Mouse (Mus musculus) C2C12 (cell line): ENCODE measurements around the gene Gm20388. TPM values are rescaled to one million over a fixed set of nuclear protein-coding genes. Genes with fewer than 3 reads are reported as not detected.

Experiments
- H3K27me3 ChIP-seq: one replicate; pipeline ENCODE4 v1.6.1; 2011; ENCODE audit not compliant: control insufficient read depth, insufficient read depth, insufficient read length
- H3K36me3 ChIP-seq: one replicate; pipeline ENCODE4 v1.6.1; 2011; ENCODE audit not compliant: control insufficient read depth, insufficient read depth
- H3K4me3 ChIP-seq: one replicate; pipeline ENCODE4 v1.5.1; 2011; ENCODE audit warnings: mild to moderate bottlenecking, control low read depth; ENCODE audit not compliant: poor library complexity, insufficient read depth, severe bottlenecking
- H3K79me2 ChIP-seq: one replicate; pipeline ENCODE4 v1.6.1; 2011; ENCODE audit not compliant: control insufficient read depth, insufficient read depth
- H3K79me3 ChIP-seq: one replicate; pipeline ENCODE4 v1.6.1; 2011; ENCODE audit warnings: low read depth, control low read depth
- H3ac ChIP-seq: one replicate; pipeline ENCODE3; 2011; ENCODE audit warnings: low read depth; ENCODE audit not compliant: control insufficient read depth, insufficient read length
- CEBPB ChIP-seq: IDR thresholded peaks from one replicate; pipeline ENCODE4 v1.6.1; 2011; ENCODE audit warnings: low read depth, mild to moderate bottlenecking, control low read depth, moderate library complexity
- CTCF ChIP-seq: IDR thresholded peaks from one replicate; pipeline ENCODE4 v1.5.1; 2011; ENCODE audit not compliant: control insufficient read depth, insufficient read depth, insufficient read length
- FOSL1 ChIP-seq: IDR thresholded peaks from one replicate; pipeline ENCODE4 v1.8.0; 2011; ENCODE audit warnings: mild to moderate bottlenecking, low read length; ENCODE audit not compliant: poor library complexity, insufficient read depth, severe bottlenecking
- MAX ChIP-seq: IDR thresholded peaks from one replicate; pipeline ENCODE4 v1.6.1; 2011; ENCODE audit warnings: mild to moderate bottlenecking, control low read depth
- MYOD1 ChIP-seq: IDR thresholded peaks from one replicate; pipeline ENCODE4 v1.6.1; 2011; ENCODE audit warnings: low read depth; ENCODE audit not compliant: control insufficient read depth, insufficient read length
- MYOG ChIP-seq: IDR thresholded peaks from one replicate; pipeline ENCODE4 v1.6.1; 2011; ENCODE audit not compliant: control insufficient read depth, insufficient read length; ENCODE audit errors: extremely low read depth
- USF1 ChIP-seq: IDR thresholded peaks from one replicate; pipeline ENCODE4 v1.6.1; 2011; ENCODE audit warnings: low read depth, mild to moderate bottlenecking, control low read depth, moderate library complexity
- polyA plus RNA-seq: library from polyadenylated mRNA; unstranded; fragments of >200 nt; fragmentation: generic; extraction: Trizol; gene quantifications from one replicate; pipeline ENCODE4 v1.2.1, GENCODE M21; 2012; ENCODE audit warnings: missing spikeins

The Gm20388 gene
- polyA plus RNA-seq, 1 experiment: 15.0 TPM

DNA sequence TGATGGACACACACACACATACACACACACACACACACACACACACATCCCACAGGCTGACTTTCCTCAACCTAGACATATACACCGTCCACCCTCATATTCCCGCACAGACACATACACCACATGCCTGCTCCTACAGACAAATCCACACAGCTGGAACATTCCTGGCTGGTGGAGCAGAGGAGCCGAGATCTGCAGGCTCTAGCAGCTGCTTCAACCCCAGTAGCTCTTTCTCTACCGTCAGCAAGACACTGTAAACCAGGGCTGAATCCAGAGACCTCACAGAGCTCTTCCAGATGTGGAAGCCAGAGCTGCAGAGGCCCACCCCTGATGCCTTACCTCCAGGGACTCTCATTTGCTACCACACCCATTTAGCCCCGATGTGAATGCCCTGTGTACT lies 2451.6 kb downstream of the Gm20388 start:
- H3K79me2 ChIP-seq: no peaks in the 10 kb centered on the region

DNA sequence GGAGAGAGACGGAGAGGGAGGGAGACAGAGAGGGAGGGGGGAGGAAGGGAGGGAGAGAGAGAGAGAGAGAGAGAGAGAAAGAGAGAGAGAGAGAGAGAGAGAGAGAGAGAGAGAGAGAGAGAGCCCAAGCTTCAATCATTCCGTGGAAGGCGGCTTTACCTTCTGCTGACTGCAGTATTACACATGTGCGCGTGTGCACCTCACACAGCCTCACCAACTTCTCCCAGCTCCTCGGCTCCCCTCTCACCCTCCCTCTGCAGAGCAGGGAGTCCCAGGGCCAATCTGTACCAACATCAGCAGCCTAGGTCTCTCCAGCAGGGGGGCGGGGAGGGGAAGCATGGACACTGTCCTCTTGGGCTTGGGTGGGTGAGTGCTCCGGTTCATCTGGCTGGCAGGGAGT lies 2452.3 kb downstream of the Gm20388 start:
- no peak for TF ChIP-seq CEBPB
- TF ChIP-seq USF1: no peak
- no peak for TF ChIP-seq MYOD1
- TF ChIP-seq MAX: no peak
- TF ChIP-seq MYOG: no peak
- TF ChIP-seq FOSL1: no peak
- no peak for TF ChIP-seq CTCF
- Histone ChIP-seq H3K27me3 (no peaks in the 10 kb centered on the region), H3K79me2 (no peaks in the 10 kb centered on the region), H3ac (no peak overlapping the region), H3K79me3 (no peaks in the 10 kb centered on the region), H3K36me3 (no peaks in the 10 kb centered on the region), H3K4me3 (no peak overlapping the region)

More for the DNA sequence above, 2451.6 kb downstream of the Gm20388 start:
- no peak overlapping the region for H3K4me3 ChIP-seq
- H3ac ChIP-seq: no peak overlapping the region
- H3K36me3 ChIP-seq: no peaks in the 10 kb centered on the region
- TF ChIP-seq MAX (no peak), USF1 (no peak), CEBPB (no peak), CTCF (no peak), MYOG (no peak)
- no peaks in the 10 kb centered on the region for H3K27me3 ChIP-seq
- H3K79me3 ChIP-seq: no peaks in the 10 kb centered on the region

DNA sequence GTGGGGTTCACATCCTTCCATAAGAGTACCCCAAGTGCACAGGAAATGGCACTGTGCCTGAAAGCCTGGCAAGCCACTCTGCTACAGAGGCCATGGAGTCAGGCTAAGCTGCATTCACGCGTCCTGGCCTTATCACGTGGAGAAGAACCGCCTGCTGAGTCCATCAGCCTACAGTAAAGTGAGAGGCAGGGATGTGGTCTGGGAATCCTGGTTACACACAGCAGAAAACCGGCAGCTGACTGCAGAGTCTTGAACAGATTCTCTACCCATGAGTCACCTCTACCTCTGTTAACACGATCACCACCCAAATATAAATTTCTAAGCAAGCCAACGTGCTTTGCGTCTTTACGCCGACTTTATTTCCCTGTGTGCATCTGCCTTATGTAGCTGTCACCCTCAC lies 2457.9 kb downstream of the Gm20388 start:
- H3ac ChIP-seq: no peak overlapping the region
- no peaks in the 10 kb centered on the region for H3K79me2 ChIP-seq
- no peaks in the 10 kb centered on the region for H3K79me3 ChIP-seq
- TF ChIP-seq CTCF: no peak
- peak; percentile 67 for TF ChIP-seq MAX
- TF ChIP-seq MYOD1: peak; percentile 64
- peak; percentile 55 for TF ChIP-seq FOSL1
- no peak for TF ChIP-seq MYOG
- TF ChIP-seq CEBPB: no peak
- peak; percentile 91 for TF ChIP-seq USF1
- H3K4me3 ChIP-seq: no peak overlapping the region
- H3K27me3 ChIP-seq: no peaks in the 10 kb centered on the region
- no peaks in the 10 kb centered on the region for H3K36me3 ChIP-seq

DNA sequence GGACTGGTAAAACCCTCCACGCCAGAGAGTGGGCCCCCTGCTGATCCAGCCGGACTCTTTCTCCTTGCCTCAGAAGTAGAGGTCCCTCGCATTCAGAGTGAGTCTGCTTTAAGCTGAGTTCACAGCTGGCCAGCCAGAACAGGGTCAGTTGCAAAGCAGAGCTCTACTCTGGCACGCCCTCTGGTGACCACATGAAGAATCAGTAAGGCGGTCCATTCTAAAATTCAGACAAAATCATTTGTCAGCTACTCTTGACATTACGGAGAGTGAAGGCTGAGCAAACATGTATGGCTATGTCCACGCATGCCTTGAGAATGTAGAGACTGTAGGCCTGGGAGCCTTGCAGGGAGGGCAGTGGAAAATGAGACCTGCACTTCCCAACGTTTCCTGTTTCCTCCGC lies 2459.0 kb downstream of the Gm20388 start:
- TF ChIP-seq MYOG (no peak), MYOD1 (peak; percentile 3), CTCF (peak; percentile 71), MAX (no peak)
- H3K36me3 ChIP-seq: no peaks in the 10 kb centered on the region
- H3K79me3 ChIP-seq: no peaks in the 10 kb centered on the region
- no peaks in the 10 kb centered on the region for H3K27me3 ChIP-seq
- no peaks in the 10 kb centered on the region for H3K79me2 ChIP-seq
- no peak overlapping the region for H3K4me3 ChIP-seq
- H3ac ChIP-seq: no peak overlapping the region

DNA sequence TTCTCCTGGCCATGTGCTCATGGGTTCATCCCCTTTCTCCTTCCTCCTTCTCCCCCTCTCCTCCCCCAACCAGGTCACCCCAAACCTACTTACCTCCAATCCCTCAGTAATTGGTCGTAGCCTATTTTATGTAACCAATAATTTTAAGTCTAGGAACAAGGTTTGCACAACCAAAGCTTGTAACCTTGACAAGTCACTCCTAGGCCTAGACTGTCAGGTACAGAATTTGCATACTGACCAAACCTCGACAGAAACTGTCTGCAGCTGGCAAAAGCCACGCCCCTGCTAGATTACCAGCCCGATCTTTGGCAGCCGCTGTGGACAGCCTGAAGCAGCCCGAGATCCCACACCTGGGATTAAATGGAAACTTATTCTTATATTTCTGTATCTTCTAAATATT lies 2461.1 kb downstream of the Gm20388 start:
- Histone ChIP-seq H3K36me3 (no peaks in the 10 kb centered on the region), H3ac (no peak overlapping the region), H3K27me3 (no peaks in the 10 kb centered on the region), H3K4me3 (no peak overlapping the region), H3K79me3 (no peaks in the 10 kb centered on the region), H3K79me2 (peaks cover 2% of the 10 kb centered on the region)
- TF ChIP-seq CTCF (no peak), USF1 (no peak), CEBPB (no peak), MYOD1 (no peak), MAX (no peak), MYOG (no peak), FOSL1 (no peak)

DNA sequence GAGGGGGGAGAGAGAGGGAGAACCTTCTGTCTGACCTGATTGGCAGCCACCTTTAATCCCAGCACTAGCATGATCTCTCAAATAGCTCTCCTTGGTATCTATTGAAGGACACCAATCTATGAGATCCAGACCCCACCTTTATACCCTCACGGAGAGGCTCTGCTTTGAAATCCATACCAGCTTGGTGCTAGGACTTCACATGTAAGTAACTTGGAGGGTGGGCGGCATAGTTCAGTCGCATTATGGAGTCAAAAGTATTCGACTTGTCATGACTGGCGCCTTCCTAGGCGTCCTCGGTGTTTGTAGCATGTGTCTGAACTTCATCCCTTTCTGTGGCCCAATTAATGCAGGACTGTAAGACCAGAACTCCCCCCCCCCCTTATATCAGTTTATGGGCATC lies 2464.7 kb downstream of the Gm20388 start:
- H3ac ChIP-seq: no peak overlapping the region
- peak overlapping the region; percentile 43 for H3K4me3 ChIP-seq
- H3K79me3 ChIP-seq: peaks cover 34% of the 10 kb centered on the region
- peaks cover 22% of the 10 kb centered on the region for H3K36me3 ChIP-seq
- H3K79me2 ChIP-seq: peaks cover 38% of the 10 kb centered on the region
- TF ChIP-seq USF1 (no peak), MYOD1 (no peak), CEBPB (no peak), MYOG (no peak), FOSL1 (no peak), MAX (no peak), CTCF (no peak)
- H3K27me3 ChIP-seq: no peaks in the 10 kb centered on the region
